Mouse (Mus musculus) CH12.LX (cell line): ENCODE measurements at regions not wholly inside any gene's neighbourhood (a gene's known extent, or its start where the extent isn't known, plus 50 kb on each side); places are given as distances from the start of the nearest gene placed in this dataset.

Experiments
- CHD1 ChIP-seq: IDR thresholded peaks from 2 replicates; pipeline ENCODE4 v1.6.1; 2012; ENCODE audit warnings: low read depth, low read length, improper control_type of control experiment, inconsistent platforms
- SMC3 ChIP-seq: IDR thresholded peaks from 2 replicates; pipeline ENCODE4 v1.6.1; 2011; ENCODE audit warnings: low read depth, low read length, improper control_type of control experiment
- ZMIZ1 ChIP-seq: IDR thresholded peaks from 2 replicates; pipeline ENCODE4 v1.6.1; 2012; ENCODE audit warnings: low read depth, mild to moderate bottlenecking, inconsistent platforms, low read length, improper control_type of control experiment

GRCm38 (mm10) chr14:71334022-71334421 lies 734.4 kb upstream of the Fam160b2 start:
- TF ChIP-seq SMC3 (no peak), CHD1 (no peak), ZMIZ1 (no peak)
